Mouse (Mus musculus): ENCODE measurements around the gene Dnaja2. TPM values are rescaled to one million over a fixed set of nuclear protein-coding genes. Genes with fewer than 3 reads are reported as not detected.

The Dnaja2 gene
- total RNA-seq (2022), result 100 to 1,000 TPM; 184 to 196 (median 194) TPM

DNA sequence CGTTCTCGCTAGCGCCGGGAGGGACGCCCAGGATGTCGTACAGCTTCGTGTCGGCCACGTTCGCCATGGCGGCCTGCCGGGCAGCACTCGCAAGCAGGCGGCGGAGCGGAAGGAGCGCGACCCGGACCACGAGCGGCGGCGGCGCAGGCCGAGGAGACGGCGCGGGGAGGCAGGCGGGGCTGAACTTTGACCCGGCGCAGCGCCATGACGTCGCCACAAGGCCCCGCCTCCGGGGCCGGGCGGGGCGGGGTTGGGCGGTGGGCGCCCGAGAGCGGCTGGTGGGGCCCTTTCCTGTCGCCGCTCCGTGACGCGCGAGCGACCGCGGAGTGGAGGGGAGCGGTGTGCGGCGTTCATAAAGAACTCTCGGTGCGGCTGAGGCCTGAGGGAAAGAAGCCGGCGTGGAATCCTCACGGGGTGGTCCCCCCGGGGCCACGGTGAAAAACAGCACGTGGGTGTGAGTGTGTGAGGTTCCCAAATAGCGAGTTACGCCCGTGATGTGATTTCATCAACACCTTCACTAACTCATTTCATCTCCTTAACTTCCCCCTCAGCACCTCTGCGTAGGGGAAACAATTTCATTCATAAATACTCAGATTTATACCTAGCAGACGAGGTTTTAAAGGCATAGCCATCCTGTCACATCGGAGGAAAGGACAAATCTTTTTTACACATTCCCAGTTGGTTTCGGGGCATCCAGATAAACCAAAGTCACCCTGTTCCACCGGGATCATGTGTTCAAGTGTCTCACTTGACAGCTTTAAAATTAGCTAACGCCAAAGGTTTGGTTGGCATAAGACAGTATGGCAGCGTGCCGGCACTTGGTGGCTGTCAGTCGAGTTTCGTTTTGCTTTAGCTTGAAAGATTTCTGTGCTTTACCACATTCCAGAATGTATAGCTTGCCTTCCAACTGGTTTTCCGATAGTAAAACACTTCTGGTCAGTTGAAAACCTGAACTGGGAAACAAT, at the start of gene Dnaja2:
Dnaja2 (minus strand) TSS at position 164 of the 965 bp plus-strand sequence.
- DNase-seq (ENCODE audit: low spot score in 2 of 2), result peak; percentile 74 to 86

DNA sequence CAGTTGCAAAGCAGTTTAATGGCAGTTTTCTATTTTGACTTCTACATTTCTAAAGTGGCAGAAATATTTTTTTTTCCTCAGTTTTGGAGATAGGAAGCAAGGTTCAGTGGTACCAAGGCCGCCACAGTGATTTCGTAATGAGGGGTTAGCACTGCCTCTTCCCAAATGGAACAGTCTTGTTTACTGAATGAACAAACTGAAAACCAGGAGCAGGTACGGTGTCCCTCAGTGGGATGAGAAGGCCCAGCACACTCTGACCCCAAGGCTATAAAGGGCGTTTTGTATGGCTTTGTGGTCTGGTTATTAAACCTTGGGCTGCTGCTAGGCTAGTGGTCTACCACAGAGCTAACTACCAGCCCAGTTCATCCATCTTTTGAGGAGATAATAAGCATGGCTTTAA, 49.1 kb upstream of the Dnaja2 start:
- DNase-seq (ENCODE audit: low spot score in 2 of 2), result no peak

DNA sequence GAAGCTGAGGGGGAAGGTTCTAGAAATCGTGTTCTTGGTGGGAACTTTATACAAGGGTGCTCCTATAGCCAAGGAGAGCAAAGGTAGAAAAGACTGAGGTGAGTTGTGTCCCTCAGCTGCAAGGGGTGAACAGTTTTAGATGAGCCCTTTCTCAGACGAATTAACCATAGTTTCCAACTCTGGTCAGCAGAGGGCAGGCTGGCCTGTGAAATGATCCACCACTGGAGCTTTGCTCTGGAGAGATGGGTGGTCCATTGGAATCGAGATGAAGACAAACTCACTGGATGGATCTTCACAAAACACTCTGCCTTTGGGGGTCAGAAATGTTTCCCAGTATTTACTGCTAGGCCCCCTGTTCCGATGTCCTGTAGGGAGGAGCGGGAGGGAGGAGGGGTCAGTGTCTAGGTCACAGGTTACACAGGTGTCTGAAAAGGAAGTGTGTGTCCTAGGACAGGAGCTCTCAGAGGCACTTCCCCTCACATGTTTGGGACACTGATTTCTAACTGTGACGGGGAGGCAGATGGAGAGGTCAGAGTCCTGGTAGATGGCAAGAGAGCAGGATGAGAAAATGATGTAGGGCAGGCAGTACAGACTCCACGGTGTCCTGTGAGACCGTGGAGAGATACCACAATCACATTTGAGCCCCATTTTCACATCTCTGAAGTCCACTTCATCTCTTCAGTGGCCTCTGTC, 48.2 kb upstream of the Dnaja2 start:
- peak in 1 of 2 experiments; percentile 54 for DNase-seq (ENCODE audit: low spot score in 2 of 2)

DNA sequence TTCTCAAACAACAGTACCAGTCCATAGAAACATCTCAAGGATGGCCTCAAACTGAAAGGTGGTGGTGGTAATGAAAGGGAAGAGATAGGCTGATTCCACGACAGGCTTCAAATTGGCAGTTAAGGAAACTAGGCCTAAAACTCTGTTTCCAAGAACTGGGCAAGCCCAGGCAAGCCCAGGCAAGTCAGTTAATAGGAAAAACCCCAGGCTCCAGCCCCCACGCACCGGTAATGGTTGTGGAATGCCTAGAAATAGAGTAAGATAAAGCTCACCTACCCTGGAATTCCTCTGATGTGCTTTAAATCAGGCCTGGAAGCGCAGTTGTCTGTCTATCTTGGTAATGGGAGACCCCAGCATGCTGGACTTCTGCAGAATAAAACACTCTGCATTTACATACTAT, 47.6 kb upstream of the Dnaja2 start:
- no peak for DNase-seq (ENCODE audit: low spot score in 2 of 2)

DNA sequence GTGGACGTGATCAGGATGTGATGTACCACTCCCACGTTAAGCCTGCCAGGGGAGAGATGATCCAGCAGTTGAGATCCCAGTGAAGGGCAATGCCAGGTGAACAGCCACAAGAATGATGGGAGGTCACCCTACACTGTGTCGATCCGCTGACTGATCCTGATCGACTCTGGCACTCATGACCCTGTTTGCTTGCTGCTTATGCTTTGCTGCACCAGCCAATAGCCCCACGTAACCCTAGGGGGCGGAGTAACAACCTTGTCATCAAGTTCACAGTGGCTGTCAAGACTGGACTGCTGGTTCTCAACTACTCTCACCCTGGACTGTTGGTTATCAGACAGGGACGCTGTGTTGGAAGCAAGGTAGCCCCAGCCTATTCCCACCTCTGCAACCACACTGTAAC, 46.6 kb upstream of the Dnaja2 start:
- DNase-seq (ENCODE audit: low spot score in 2 of 2), result no peak

DNA sequence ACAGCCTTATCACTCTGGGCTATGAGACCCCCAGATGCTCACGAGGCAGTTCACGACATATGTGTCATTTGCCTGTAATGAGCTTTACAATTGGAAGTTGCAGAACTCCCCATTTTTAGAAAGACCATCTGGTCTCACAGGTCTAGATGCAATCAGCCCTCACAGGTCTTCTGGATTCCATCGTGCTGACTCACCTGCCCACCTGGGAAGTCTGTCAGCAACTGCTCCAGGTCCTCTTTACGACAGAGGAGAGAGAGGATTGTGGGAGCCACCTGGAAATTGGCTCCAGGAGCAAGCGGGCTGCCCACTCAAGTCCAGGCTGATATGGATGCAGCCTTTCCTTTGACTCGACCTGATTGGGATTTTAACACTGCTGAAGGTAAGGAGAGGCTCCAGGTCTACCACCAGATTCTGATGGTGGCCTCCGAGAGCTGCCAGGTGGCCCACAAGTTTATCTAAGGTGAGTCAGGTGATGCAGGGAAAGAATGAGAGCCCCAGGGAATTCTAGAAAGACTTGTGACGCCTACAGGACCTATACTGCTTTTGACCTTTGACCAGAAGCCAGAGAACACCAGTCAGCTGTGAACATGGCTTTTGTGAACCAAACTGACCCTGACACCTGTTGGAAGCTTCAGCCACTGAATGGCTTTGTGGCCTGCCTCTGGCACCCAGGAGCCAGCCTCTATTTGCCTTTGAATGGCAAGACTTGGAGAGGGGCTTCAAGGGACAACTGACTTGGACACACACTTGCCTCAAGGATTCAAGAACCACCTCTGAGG, 42.5 kb upstream of the Dnaja2 start:
- no peak for DNase-seq (ENCODE audit: low spot score in 2 of 2)

DNA sequence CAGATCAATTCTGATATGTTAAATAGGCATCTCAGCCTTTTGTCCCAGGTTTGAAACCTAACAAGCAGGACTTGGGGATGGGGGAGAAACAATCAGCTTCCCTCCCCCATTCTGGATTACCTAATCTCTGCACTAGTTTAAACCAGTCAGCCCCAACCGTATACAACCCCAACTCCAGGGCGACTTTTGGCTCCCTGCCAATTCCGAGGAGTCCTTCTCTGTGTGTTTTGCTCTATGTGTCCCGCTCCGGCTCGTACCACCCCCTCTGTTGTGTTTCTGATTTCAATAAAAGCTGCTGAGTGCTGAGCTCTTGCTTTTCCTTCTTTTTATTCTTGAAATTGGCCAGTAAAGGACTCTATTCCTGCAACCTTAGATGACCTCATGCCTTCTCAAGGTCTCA, 40.2 kb upstream of the Dnaja2 start:
- DNase-seq (ENCODE audit: low spot score in 2 of 2), result no peak

DNA sequence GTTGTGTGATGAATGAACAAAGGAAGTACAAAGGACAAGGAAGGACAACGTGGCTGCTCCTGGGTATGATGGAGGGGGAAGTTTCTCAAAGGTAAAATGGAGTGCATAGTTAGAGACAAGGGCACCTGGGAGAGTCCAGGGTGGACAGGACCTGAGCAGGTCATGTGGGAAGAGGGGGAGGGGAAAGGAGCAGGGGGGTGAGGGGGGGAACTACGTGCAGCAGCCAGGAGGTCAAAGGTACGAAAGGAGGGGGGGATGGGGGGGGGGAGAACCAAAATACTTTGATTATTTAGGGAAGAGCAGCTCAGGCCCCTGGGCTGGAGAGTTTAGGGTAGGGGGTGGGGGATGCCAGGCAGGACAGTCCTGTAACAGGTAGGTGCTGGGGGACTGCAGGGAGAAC, 39.8 kb upstream of the Dnaja2 start:
- no peak for DNase-seq (ENCODE audit: low spot score in 2 of 2)

DNA sequence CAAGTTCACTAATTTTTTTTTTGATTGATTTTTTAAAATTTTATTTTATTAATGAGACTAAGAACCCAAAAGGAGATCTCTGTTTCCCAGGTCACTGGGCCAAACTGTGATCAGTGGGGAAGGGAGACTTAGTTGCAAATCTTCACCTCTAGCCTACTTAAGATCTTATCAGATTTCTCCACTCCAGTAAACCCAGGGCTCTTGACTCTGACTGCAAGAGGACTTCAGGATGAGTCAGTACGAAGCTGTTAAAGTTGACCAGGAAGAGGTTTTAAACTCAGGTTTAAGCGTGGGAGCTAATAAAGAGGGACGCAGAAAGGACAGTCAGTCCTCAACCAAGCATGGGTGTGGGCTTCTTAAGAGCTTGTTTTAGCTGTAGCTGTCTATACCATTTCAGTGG, 38.2 kb upstream of the Dnaja2 start:
- no peak for DNase-seq (ENCODE audit: low spot score in 2 of 2)

DNA sequence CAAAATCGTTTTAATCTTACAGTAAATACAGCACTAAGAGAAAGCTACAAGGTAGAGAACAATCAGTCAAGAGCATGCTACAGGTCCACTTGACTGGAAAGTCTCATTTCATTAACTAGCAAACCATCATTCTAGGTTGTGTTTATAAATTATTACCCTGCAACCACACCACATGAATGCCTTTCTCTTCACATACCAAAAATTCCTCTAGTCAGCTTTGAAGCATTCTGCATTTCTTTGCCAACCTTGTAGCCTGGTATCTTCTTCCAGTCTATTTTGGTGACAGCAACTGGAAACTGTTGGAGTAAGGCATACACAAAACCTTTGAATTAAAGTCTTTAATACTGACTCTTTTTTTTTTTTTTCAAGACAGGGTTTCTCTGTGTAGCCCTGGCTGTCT, 36.4 kb upstream of the Dnaja2 start:
- DNase-seq (ENCODE audit: low spot score in 2 of 2), result no peak

DNA sequence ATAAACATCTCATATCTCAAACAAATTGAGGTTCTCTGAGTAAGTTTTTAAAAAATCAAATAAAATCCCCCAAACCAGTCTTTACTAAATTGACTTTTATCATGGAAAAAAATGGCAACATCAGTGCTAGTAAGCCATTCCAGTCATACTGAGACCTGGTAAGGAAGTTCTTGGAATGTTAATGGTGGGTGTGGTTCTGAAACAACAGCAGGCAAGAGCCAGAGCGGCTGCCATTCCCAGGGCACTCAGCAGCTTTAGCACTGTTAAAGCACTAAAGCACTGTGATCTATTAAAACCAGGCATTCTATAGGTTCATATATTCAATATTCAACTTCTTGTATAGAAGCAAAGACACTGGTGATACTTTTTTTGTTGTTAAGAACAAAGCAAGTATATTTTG, 35.1 kb upstream of the Dnaja2 start:
- no peak for DNase-seq (ENCODE audit: low spot score in 2 of 2)

DNA sequence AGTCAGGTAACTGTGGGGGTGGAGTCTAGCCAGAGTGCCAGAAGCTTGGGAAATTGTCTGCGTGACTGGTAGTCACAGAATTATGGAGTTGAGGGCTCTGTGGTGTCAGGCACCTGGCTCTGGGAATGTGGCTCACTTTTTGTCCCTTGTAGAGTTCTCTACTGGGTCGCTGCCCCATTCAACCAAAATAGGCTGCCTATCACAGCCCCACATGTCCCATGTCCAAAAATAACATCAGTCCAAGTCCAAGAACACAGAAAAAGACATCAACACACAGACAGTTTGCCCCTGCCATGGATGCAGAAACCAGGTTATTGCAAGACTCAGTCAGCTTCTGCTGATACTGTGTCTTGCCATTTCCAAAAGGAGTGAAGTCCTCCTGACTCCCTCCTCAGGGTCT, 33.5 kb upstream of the Dnaja2 start:
- no peak for DNase-seq (ENCODE audit: low spot score in 2 of 2)

DNA sequence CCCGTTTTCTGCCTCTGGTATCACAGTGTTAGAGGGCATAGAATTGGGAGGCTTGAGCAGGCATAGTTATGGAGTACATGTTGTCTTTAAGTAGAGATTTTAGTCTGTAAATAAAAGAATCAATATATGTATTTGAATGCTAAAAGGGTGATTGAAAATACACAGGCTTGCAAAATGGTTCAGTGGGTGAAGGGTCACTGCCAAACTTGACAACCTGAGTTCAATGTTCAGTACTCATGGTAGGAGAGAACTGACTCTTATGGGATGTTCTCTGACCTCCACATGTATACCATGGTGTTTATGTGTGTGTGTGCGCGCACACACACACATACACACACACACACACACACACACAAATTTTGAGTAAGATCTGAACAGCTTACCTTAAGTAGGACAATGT, 22.5 kb upstream of the Dnaja2 start:
- no peak for DNase-seq (ENCODE audit: low spot score in 2 of 2)

DNA sequence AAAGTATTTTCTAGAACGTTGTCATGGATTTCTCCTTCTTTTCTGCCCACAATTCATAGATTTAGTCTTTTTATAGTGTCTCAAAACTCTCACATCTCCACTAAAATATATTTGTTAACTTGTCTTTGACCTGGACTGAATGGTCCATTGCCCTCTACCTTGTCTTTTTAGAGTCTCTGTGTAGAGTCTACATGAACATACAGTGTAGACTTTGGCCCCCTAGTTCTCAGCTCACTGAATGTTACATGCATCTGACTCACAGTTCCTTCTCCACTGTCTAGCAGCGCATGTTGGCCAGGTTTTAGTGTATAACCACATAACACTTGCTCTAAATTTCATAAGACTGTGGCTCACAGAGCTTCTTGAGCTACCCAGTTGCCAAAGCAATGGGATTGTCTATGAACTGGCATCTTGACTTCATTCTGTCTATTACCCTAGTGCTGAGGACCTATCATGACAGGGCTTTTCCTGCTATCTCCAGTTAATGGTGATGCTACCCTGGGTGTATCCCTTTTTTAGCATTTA, 18.9 kb upstream of the Dnaja2 start:
- DNase-seq (ENCODE audit: low spot score in 2 of 2), result no peak

DNA sequence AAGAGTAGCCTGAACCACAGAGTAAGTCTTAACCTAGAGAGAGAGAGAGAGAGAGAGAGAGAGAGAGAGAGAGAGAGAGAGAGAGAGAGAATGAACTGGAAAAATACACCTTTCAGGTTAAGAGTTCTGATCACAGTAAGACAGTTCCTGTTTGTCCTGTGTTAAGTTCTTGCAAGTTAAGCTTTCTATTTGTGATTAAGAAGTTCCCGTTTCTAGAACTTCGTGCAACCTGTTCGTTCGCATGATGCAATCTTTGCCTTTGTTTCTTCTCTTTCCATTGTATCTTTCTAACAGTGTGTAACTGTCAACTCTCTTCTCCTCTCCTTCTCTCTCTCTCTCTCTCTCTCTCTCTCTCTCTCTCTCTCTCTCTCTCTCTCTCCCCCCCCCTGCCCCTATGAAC, 15.3 kb upstream of the Dnaja2 start:
- DNase-seq (ENCODE audit: low spot score in 2 of 2), result no peak

DNA sequence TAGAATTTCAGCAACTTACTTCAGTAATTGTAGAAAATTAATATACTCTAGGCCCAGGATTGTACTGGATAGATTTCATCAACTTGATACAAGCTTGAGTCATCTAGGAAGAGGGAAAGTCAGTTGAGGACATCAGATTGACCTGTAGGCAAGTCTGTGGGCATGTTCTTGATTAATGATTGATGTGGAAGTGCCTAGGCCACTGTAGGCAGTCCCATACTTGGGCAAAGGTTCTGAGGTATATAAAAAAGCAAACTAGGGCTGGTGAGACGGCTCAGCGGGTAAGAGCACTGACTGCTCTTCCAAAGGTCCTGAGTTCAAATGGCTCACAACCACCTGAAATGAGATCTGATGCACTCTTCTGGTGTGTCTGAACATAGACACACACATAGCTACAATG, 12.7 kb upstream of the Dnaja2 start:
- no peak for DNase-seq (ENCODE audit: low spot score in 2 of 2)

DNA sequence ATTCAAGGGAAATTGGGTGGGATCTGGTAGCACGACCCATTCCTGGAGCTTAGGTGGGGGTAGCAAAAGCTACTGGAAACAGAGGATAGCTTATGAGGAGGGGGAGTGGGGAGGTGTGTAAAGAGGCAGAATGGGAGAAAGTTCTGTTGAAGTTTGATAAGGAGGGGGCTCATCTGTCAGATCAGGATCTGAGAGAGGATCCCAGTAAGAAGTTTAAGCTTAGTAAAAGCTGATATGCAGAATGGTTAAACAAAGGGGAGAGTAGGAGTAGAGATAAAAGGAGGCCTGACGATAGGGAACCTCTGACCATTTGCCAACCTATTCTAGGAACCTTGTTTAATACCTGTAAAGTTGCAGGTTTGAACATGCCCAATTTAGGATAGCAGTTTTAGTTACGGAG, 10.0 kb upstream of the Dnaja2 start:
- DNase-seq (ENCODE audit: low spot score in 2 of 2), result no peak

DNA sequence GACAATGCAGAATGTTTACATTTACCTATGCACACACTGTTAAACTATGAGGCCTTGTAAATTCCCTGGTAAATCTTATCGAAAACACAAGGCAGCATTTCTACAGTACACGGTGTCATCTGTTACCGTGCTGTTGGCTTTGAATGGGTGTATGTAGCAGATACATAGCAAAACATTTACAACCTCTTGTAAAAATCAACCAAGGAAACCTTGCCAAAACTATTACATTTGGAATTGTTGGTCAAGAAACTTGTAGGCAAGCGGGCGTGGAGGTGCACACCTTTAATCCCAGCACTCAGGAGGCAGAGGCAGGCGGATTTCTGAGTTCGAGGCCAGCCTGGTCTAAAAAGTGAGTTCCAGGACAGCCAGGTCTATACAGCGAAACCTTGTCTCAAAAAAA, 8.2 kb upstream of the Dnaja2 start:
- DNase-seq (ENCODE audit: low spot score in 2 of 2), result no peak

DNA sequence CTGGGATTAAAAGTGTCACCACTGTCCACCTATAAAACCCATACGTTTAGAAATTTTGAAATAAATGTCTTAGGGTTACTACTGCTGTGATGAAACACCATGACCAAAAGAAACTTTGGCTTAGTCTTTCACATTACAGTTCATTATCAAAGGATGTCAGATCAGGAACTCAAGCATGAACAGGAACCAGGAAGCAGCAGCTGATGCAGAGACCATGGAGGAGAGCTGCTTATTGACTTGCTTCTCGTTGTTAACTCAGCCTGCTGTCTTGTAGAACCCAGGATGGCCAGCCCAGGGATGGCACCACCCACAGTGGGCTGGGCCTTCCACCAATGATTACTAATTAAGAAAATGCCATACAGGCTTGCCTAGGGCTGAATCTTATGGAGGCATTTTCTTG, 4.8 kb upstream of the Dnaja2 start:
- DNase-seq (ENCODE audit: low spot score in 2 of 2), result no peak

DNA sequence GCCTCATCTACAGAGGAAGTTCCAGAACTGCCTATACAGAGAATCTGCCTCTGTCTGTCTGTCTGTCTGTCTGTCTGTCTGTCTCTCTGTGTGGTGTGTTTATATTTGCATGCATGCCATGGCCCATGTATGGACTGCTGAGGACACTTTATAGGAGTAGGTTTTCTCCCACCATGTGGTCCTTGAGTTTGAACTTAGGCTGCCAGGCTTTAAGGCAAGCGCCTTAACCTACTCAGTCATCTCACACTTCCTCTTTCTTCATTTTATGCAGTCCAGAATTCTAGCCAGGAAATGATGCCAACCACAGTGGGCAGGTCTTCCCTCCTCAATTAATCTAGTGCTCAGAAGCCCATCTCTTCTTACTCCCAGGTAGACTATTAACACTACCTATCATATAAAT, 4.1 kb upstream of the Dnaja2 start:
- no peak for DNase-seq (ENCODE audit: low spot score in 2 of 2)

DNA sequence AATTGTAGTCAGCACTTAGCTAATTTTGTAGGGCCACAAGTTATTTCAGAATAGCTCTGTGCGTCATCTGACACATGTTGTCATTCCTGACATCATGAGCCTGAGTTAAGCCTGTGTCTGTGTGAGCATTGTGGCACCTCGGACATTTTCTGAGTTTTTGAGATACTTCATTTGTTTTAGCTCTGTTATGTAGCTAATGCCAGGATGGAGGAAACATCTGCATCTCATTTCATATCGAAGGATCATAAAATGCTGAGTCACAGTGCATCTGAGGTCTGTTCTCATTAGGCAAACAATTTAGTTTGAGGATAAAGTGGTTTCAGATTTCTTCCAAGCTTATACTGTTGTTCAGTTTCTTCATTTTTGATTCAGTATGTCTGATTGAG, 2.5 kb upstream of the Dnaja2 start:
- no peak for DNase-seq (ENCODE audit: low spot score in 2 of 2)
